Mouse (Mus musculus) E14TG2a.4 (cell line): ENCODE measurements at regions not wholly inside any gene's neighbourhood (a gene's known extent, or its start where the extent isn't known, plus 50 kb on each side); places are given as distances from the start of the nearest gene placed in this dataset.

Experiments used
- H3K27me3 ChIP-seq: 2 replicates; pipeline ENCODE4 v1.6.1; 2014; ENCODE audit warnings: low read length, control low read depth; ENCODE audit not compliant: insufficient read depth
- H3K36me3 ChIP-seq: 2 replicates; pipeline ENCODE4 v1.6.1; 2014; ENCODE audit warnings: low read length, control low read depth; ENCODE audit not compliant: insufficient read depth
- H3K4me1 ChIP-seq: replicated peaks from 2 replicates; pipeline ENCODE4 v1.6.1; 2014; ENCODE audit warnings: low read depth, low read length, control low read depth
- H3K4me3 ChIP-seq: replicated peaks from 2 replicates; pipeline ENCODE4 v1.5.1; 2014; ENCODE audit warnings: mild to moderate bottlenecking, low read length
- H3K9me3 ChIP-seq: 2 replicates; pipeline ENCODE4 v1.6.1; 2014; ENCODE audit warnings: low read length, control low read depth
- CTCF ChIP-seq: conservative IDR thresholded peaks from 2 replicates; pipeline ENCODE4 v1.5.1; 2014; ENCODE audit warnings: low read length
- NANOG ChIP-seq: IDR thresholded peaks from 2 replicates; pipeline ENCODE4 v1.6.1; 2014; ENCODE audit warnings: borderline replicate concordance, low read length, mixed read lengths
- POU5F1 ChIP-seq: IDR thresholded peaks from 2 replicates; pipeline ENCODE4 v1.6.1; 2014; ENCODE audit warnings: low read length, borderline replicate concordance

DNA sequence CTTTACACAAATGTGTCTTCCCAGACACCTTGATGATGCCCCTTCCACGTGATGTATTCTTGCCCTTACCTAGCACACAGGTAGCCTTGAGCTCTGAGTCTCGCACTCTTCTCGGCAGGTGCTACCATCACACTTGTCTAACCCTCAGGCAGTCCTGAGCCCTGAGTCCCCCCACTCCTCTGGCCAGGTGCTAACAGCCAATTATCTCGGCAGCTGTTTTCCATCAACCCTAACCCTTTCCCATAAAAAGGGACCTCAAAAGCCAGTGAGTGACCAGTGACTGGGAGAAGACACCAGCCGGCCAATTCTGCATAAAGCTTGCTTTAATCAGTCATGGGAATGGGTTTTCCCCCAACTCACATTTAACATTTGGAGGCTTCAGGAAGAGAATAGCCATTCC is 133.4 kb upstream of the Syt13 start:
- H3K36me3 ChIP-seq = no peaks in the 10 kb centered on the region
- H3K4me1 ChIP-seq = no peaks in the 10 kb centered on the region
- TF ChIP-seq NANOG (no peak), CTCF (no peak), POU5F1 (no peak)
- H3K27me3 ChIP-seq = no peaks in the 10 kb centered on the region
- H3K9me3 ChIP-seq = no peaks in the 10 kb centered on the region
- no peak overlapping the region for H3K4me3 ChIP-seq

- no peaks in the 10 kb centered on the region for H3K36me3 ChIP-seq
- no peaks in the 10 kb centered on the region for H3K9me3 ChIP-seq
- no peak overlapping the region for H3K4me3 ChIP-seq
- no peak for TF ChIP-seq CTCF
- TF ChIP-seq NANOG = no peak
- TF ChIP-seq POU5F1 = no peak
- H3K27me3 ChIP-seq = no peaks in the 10 kb centered on the region
- H3K4me1 ChIP-seq = no peaks in the 10 kb centered on the region
Measured at GRCm38 (mm10) chr2:92782621-92783020, 132.3 kb upstream of the Syt13 start.

GRCm38 (mm10) chr2:92784916-92785315 is 130.0 kb upstream of the Syt13 start:
- Histone ChIP-seq H3K4me1 (no peaks in the 10 kb centered on the region), H3K36me3 (no peaks in the 10 kb centered on the region), H3K27me3 (no peaks in the 10 kb centered on the region), H3K4me3 (no peak overlapping the region), H3K9me3 (no peaks in the 10 kb centered on the region)
- TF ChIP-seq CTCF (no peak), POU5F1 (no peak), NANOG (no peak)

DNA sequence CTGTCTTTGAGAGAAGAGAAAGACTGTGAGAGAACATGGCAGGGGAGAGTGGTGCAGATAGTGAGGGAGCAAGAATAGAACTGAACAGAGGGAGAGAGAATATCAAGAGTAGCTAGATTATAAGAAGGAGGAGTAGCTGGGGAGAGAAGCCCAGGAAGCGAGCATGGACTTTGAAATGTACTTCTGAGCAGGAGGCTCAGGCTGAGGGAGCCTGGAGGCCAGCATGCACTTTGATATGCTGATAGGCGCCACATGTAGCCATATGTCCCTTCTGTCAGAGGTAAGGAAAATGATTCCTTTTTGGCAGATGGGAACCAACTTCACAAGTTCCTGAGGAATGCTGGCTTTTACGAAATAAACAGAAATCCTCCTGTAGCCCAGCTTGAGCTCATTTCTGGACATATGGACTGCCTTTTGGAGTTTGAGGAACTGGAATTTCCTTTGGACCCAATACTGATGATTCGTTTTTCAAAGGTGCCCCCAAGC is 126.9 kb upstream of the Syt13 start:
- Histone ChIP-seq H3K4me1 (no peaks in the 10 kb centered on the region), H3K36me3 (no peaks in the 10 kb centered on the region), H3K27me3 (no peaks in the 10 kb centered on the region), H3K4me3 (no peak overlapping the region), H3K9me3 (no peaks in the 10 kb centered on the region)
- TF ChIP-seq CTCF (no peak), NANOG (no peak), POU5F1 (no peak)

DNA sequence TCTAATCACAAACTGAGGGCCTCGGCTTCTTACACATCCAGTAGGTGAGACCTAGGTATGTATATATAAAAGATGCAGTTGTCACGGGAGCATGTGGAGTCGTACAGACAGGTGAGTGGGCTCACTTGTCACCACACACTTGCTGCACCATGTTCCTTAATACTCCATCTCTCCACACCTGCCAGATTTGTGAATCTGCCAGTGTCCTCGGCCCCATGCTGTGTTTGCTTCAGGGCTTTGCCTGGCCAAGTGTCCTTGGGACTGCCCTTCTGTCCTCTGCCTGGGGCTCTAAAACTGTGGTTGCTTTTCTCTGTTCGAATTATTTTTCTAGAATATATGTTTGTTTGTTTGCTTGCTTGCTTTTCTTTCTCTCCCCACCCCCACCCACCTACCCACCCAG is 126.0 kb upstream of the Syt13 start:
- no peaks in the 10 kb centered on the region for H3K9me3 ChIP-seq
- no peaks in the 10 kb centered on the region for H3K4me1 ChIP-seq
- H3K4me3 ChIP-seq = no peak overlapping the region
- H3K36me3 ChIP-seq = no peaks in the 10 kb centered on the region
- H3K27me3 ChIP-seq = no peaks in the 10 kb centered on the region
- TF ChIP-seq CTCF (no peak), POU5F1 (no peak), NANOG (no peak)

DNA sequence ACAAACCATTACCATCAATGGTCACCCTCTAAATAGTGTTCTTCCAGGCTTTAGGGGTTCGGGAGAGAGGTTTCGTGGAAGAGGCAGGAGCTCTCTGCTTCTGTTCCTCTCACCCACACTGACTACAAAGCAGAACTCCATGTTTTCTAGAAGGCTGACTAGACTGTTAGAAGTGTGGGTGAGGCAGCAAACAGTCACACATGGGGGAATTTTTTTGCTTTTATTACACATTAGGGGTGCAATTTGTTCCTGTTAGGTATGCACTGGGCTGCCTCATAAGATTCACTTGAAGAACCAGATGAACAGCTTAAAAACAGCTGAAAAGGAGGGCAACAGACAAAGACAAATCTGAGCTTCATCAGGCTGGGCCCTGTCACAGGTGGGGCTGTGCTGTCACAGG is 124.5 kb upstream of the Syt13 start:
- no peak for TF ChIP-seq NANOG
- no peak for TF ChIP-seq CTCF
- TF ChIP-seq POU5F1 = no peak
- H3K4me3 ChIP-seq = no peak overlapping the region
- H3K27me3 ChIP-seq = no peaks in the 10 kb centered on the region
- H3K9me3 ChIP-seq = no peaks in the 10 kb centered on the region
- H3K36me3 ChIP-seq = no peaks in the 10 kb centered on the region
- H3K4me1 ChIP-seq = no peaks in the 10 kb centered on the region

DNA sequence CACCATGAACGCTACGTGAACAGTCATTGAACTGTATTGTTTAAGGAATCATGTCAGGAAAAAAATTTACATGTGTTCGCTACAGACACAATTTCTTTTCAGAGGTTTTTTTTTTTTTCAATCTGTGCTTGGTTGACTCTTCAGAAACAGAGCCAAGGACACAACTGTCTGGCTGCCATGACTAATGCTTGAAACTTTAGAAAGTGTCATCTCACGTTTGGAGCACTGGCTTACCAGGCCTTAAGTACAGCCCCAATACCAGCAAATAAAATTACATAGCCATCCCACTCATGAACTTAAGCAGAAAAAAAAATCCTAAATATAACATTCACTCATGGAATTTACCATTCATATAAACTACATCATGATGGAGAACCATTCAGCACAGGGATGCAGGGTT is 115.1 kb upstream of the Syt13 start:
- Histone ChIP-seq H3K4me1 (peaks cover 4% of the 10 kb centered on the region), H3K9me3 (peaks cover 6% of the 10 kb centered on the region; the same call in 1 of the 2 replicates), H3K27me3 (0 out of 2 replicates have a peak, but pooled peaks cover 6% of the 10 kb centered on the region), H3K36me3 (no peaks in the 10 kb centered on the region), H3K4me3 (no peak overlapping the region)
- no peak for TF ChIP-seq NANOG
- TF ChIP-seq POU5F1 = no peak
- no peak for TF ChIP-seq CTCF

DNA sequence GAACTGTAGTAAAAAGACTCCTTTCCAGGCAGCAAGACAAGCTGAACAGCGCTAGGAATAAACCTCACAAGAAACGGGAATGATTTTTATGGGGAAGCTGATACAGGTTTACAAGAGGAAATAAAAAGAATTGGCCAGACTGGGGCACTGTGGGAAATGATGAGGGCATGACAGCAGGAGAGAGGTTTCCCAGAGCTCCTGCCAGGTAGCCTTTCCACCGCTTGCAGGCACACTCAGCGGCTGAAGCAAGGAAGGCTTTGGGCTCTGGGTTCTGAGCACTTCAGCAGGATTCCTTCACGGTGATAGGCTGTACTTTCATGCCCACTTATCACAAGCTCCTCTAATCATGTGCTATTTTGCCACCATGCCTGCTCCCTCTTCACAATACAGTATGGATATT is 114.2 kb upstream of the Syt13 start:
- Histone ChIP-seq H3K9me3 (peaks cover 6% of the 10 kb centered on the region; the same call in 1 of the 2 replicates), H3K4me3 (no peak overlapping the region), H3K4me1 (peaks cover 13% of the 10 kb centered on the region), H3K27me3 (0 out of 2 replicates have a peak, but pooled peaks cover 6% of the 10 kb centered on the region), H3K36me3 (no peaks in the 10 kb centered on the region)
- TF ChIP-seq NANOG (no peak), CTCF (no peak), POU5F1 (no peak)

DNA sequence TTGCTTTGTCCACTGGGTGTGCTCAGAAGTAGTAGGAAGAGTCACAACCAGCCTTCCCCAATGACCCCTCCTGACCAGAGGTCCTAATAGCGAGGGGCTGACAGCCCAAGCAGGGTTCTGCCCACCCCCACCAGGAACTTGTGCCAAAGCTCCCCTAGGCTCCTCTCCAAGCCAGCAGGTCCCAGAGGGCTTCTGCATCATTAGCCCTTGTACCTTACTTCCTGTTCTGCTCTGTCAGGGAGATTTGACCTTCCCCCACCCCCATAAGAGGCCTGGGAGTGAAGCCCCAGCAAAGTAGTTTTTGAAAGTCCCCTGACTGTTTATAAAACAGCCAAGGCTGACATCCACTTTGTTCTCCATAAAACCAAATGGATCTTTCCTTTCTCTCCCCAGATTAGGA is 110.0 kb upstream of the Syt13 start:
- TF ChIP-seq CTCF (no peak), POU5F1 (no peak), NANOG (no peak)
- H3K4me3 ChIP-seq = no peak overlapping the region
- H3K9me3 ChIP-seq = peaks cover 6% of the 10 kb centered on the region; the same call in 1 of the 2 replicates
- H3K27me3 ChIP-seq = peaks cover 13% of the 10 kb centered on the region; the same call in 1 of the 2 replicates
- H3K4me1 ChIP-seq = peaks cover 48% of the 10 kb centered on the region
- no peaks in the 10 kb centered on the region for H3K36me3 ChIP-seq
